Mouse (Mus musculus): ENCODE data around the gene Cep72. TPM values are rescaled to one million over a fixed set of nuclear protein-coding genes. Genes with fewer than 3 reads are reported as not detected.
"Not testable (repeated sequence)": the region's sequence is repeated elsewhere in the genome, so short reads cannot be mapped to it uniquely, and the experiment has no call there.

Gene Cep72
- polyA plus RNA-seq, 1 experiment from 2014 or later, result 12.7 TPM

- 78% methylated on average over 8 of the region's 8 CpGs for WGBS
- H3K27me3 ChIP-seq (replicated peaks; ENCODE audit: control insufficient read depth, insufficient read depth, low read length); ATAC-seq; H3K4me2 ChIP-seq (ENCODE audit: low read depth, low read length); H3K9ac ChIP-seq (ENCODE audit: low read depth, low read length); H3K9me3 ChIP-seq (ENCODE audit: control insufficient read depth, low read length); H3K27ac ChIP-seq (ENCODE audit: low read length); H3K4me3 ChIP-seq (ENCODE audit: low read length); H3K36me3 ChIP-seq (ENCODE audit: control insufficient read depth, insufficient read depth, low read length); H3K4me1 ChIP-seq (ENCODE audit: control insufficient read depth, insufficient read depth, low read length): not testable (repeated sequence)
Observed at GRCm38 (mm10) chr13:74019006-74019405, 43.1 kb downstream of the Cep72 start.

DNA sequence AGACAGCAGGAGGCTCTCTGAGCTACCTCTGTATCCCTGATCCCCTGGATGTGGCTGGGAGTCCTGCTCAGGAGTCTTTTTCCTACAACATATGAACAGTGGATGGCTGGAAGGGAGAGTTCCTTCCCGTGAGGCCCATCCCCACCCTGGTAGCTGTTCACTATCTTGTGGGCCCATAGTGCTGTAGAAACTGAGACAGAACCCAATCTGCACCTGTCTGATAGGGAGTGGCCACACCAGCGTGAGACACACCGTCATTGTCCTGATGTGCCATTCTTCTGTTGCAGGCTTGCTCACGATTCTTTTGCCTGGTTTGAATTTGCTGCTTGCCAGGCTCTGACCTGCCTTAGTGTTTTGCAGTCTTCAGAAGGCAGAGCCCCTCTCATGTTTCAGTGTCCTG is 44.7 kb downstream of the Cep72 start:
- WGBS, result 70% methylated on average over 4 of the region's 4 CpGs

GRCm38 (mm10) chr13:74015908-74016307 is 46.2 kb downstream of the Cep72 start:
- Histone ChIP-seq H3K27me3 (replicated peaks; ENCODE audit: control insufficient read depth, insufficient read depth, low read length) (peaks cover 8% of the 10 kb centered on the region), H3K9ac (ENCODE audit: low read depth, low read length) (no peak overlapping the region), H3K4me1 (ENCODE audit: control insufficient read depth, insufficient read depth, low read length) (no peaks in the 10 kb centered on the region), H3K9me3 (ENCODE audit: control insufficient read depth, low read length) (no peaks in the 10 kb centered on the region), H3K4me2 (ENCODE audit: low read depth, low read length) (no peak overlapping the region), H3K36me3 (ENCODE audit: control insufficient read depth, insufficient read depth, low read length) (no peaks in the 10 kb centered on the region), H3K4me3 (ENCODE audit: low read length) (no peak overlapping the region), H3K27ac (ENCODE audit: low read length) (no peak overlapping the region)
- no peak for ATAC-seq
- WGBS, result 80% methylated on average over 4 of the region's 4 CpGs

More for the DNA sequence above, 44.7 kb downstream of the Cep72 start:
- Histone ChIP-seq H3K27ac (ENCODE audit: low read length) (no peak overlapping the region), H3K4me2 (ENCODE audit: low read depth, low read length) (no peak overlapping the region), H3K27me3 (replicated peaks; ENCODE audit: control insufficient read depth, insufficient read depth, low read length) (no peaks in the 10 kb centered on the region), H3K4me1 (ENCODE audit: control insufficient read depth, insufficient read depth, low read length) (no peaks in the 10 kb centered on the region), H3K36me3 (ENCODE audit: control insufficient read depth, insufficient read depth, low read length) (no peaks in the 10 kb centered on the region), H3K9me3 (ENCODE audit: control insufficient read depth, low read length) (no peaks in the 10 kb centered on the region), H3K4me3 (ENCODE audit: low read length) (no peak overlapping the region), H3K9ac (ENCODE audit: low read depth, low read length) (no peak overlapping the region)
- ATAC-seq, result no peak

- Histone ChIP-seq H3K27me3 (replicated peaks; ENCODE audit: control insufficient read depth, insufficient read depth, low read length) (peaks cover 16% of the 10 kb centered on the region), H3K4me1 (ENCODE audit: control insufficient read depth, insufficient read depth, low read length) (peaks cover 9% of the 10 kb centered on the region), H3K36me3 (ENCODE audit: control insufficient read depth, insufficient read depth, low read length) (no peaks in the 10 kb centered on the region), H3K27ac (ENCODE audit: low read length) (no peak overlapping the region), H3K9me3 (ENCODE audit: control insufficient read depth, low read length) (no peaks in the 10 kb centered on the region), H3K4me3 (ENCODE audit: low read length) (peak overlapping the region; percentile 61), H3K4me2 (ENCODE audit: low read depth, low read length) (peak overlapping the region; percentile 100), H3K9ac (ENCODE audit: low read depth, low read length) (peak overlapping the region; percentile 72; the same call in 1 of the 2 replicates)
- ATAC-seq, result no peak
- WGBS, result 13% methylated on average over 3 of the region's 3 CpGs
Observed at GRCm38 (mm10) chr13:74010678-74011077, 51.4 kb downstream of the Cep72 start.

DNA sequence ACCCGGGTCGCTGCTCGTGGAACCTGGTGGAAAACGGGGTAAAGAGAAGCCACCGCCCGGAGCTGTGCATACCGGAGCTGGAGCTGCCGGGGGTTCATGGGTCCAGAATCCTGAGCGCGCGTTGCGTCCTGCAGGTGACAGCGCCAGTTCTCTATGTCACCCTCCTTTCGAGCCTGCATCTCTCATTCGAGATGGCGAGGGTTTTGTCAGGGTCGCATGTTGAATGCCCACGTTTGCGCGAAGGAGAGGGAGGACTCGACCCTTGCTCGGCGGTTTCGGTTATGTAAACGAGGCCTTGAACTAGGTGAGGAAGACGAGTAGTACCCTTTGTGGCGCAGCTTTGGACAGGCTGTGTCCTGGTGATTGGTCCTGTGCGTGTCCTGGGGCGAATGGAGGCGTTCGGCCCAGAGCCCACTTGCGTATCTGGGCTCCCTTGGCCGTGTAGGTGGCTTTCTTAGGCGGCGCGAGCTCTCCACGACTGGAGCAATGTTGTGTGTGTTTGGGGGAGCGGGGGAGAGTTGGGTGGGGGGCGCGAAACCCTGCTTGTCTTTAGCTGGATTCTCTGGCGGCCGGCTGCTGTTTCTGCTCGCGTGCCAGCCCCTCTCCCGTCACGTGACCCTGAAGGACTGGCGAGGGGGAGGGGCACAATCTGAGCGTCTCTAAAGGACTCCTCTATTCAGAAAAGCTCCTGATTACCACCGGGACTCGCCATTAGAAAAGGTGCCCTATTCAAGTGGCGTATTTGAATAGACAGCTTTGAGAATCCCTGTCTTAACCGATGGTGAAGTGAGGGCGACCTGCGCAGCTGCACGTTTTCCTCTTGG is 52.1 kb downstream of the Cep72 start:
- H3K27ac ChIP-seq (ENCODE audit: low read length), result no peak overlapping the region; the same call in 1 of the 2 replicates
- peaks cover 9% of the 10 kb centered on the region for H3K4me1 ChIP-seq (ENCODE audit: control insufficient read depth, insufficient read depth, low read length)
- peak overlapping the region; percentile 100 for H3K4me2 ChIP-seq (ENCODE audit: low read depth, low read length)
- ATAC-seq, result peak; percentile 29
- H3K9ac ChIP-seq (ENCODE audit: low read depth, low read length), result peak overlapping the region; percentile 72
- H3K36me3 ChIP-seq (ENCODE audit: control insufficient read depth, insufficient read depth, low read length), result no peaks in the 10 kb centered on the region
- H3K27me3 ChIP-seq (replicated peaks; ENCODE audit: control insufficient read depth, insufficient read depth, low read length), result peaks cover 16% of the 10 kb centered on the region
- peak overlapping the region; percentile 61 for H3K4me3 ChIP-seq (ENCODE audit: low read length)
- under 1% methylated on average over 55 of the region's 55 CpGs for WGBS
- no peaks in the 10 kb centered on the region for H3K9me3 ChIP-seq (ENCODE audit: control insufficient read depth, low read length)

DNA sequence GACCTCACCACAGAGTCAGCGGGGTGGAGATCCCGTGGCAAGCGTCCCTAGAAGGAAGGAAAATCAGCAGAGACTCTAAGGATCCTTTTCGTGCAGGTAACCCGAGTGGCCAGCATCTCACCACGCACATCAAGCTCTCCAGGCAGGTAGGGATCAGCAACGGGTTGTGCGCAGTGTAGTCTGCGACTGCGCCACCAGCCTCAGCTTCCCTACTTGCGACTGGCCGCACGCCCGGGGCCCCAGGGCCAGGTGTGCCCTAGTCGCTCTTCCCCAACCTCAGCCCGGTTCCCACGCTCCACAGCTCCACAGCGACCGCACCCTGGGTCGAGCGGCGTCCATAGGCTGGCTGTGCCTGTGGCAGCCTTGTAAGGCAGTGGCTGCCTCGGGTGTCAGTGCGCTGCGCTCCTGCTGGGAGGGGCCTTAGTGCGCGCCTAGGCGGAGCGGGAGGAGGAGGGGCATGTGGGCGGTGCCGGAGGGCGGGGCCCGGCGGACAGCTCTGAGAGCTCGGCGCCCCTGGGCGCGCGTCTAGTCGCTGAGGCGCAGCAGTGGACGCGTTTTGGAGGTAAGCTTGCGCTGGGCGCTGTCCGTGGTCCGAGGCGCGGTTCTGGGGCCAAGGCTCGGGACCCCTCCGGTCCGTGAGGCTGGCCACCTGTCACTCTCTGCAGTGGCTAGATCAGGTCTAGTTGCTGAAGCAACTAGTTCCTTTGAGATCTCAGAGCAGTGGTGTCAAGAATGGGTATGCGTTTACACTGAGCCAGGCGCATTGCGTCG is 53.0 kb downstream of the Cep72 start, which contains the start of gene Tppp:
TSS of gene Tppp (plus strand) at position 460 of the 771 bp plus-strand sequence.
- WGBS, result under 1% methylated on average over 55 of the region's 56 CpGs
- Histone ChIP-seq H3K4me3 (ENCODE audit: low read length) (peak within 1 kb of the TSS; percentile 61), H3K9ac (ENCODE audit: low read depth, low read length) (peak within 1 kb of the TSS; percentile 72), H3K27me3 (replicated peaks; ENCODE audit: control insufficient read depth, insufficient read depth, low read length) (peaks cover 16% of the 10 kb centered on the region), H3K36me3 (ENCODE audit: control insufficient read depth, insufficient read depth, low read length) (no peaks in the 10 kb centered on the region), H3K4me2 (ENCODE audit: low read depth, low read length) (peak within 1 kb of the TSS; percentile 100), H3K4me1 (ENCODE audit: control insufficient read depth, insufficient read depth, low read length) (peaks cover 9% of the 10 kb centered on the region), H3K9me3 (ENCODE audit: control insufficient read depth, low read length) (no peaks in the 10 kb centered on the region), H3K27ac (ENCODE audit: low read length) (no peak within 1 kb of the TSS; the same call in 1 of the 2 replicates)
- peak; percentile 99 for ATAC-seq

DNA sequence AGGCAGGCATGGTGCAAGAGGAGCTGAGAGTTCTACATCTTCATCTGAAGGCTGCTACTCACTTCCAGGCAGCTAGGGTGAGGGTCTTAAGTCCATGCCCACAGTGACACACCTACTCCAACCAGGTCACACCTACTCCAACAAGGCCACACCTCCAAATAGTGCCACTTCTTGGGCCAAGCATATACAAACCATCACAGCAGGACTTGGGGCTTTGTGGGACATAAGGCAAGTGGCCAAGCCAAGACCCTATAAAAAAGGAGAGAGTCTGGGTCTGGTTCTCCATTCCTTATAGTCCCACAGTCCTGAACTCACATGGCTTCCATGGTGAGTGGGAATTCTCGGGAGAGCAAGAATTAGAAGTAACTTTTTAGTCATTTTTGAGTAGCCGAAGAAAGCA is 53.9 kb downstream of the Cep72 start:
- not testable (repeated sequence) for ATAC-seq

DNA sequence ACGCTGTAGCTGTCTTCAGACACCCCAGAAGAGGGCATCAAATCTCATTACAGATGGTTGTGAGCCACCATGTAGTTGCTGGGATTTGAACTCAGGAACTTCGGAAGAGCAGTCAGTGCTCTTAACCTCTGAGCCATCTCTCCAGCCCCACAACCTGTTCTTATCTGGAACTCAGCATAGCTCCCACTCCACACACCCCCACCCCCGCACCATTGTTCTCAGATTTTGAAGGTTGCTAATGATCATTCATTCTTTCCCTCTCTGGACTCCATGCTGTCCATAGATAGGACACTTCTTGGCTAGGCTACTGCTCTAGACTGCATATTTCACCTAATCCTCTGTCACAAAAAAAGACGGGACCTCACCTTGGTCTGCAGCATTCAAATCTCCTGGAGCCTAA is 55.2 kb downstream of the Cep72 start:
- not testable (repeated sequence) for H3K4me3 ChIP-seq (ENCODE audit: low read length); H3K9me3 ChIP-seq (ENCODE audit: control insufficient read depth, low read length); H3K36me3 ChIP-seq (ENCODE audit: control insufficient read depth, insufficient read depth, low read length); H3K27ac ChIP-seq (ENCODE audit: low read length); H3K4me2 ChIP-seq (ENCODE audit: low read depth, low read length); H3K9ac ChIP-seq (ENCODE audit: low read depth, low read length); ATAC-seq; H3K4me1 ChIP-seq (ENCODE audit: control insufficient read depth, insufficient read depth, low read length)
- H3K27me3 ChIP-seq (replicated peaks; ENCODE audit: control insufficient read depth, insufficient read depth, low read length), result peaks cover 16% of the 10 kb centered on the region
- 83% methylated on average over 4 of the region's 4 CpGs for WGBS

More for the DNA sequence above, 53.9 kb downstream of the Cep72 start:
- not testable (repeated sequence) for H3K4me2 ChIP-seq (ENCODE audit: low read depth, low read length); H3K4me3 ChIP-seq (ENCODE audit: low read length); H3K27ac ChIP-seq (ENCODE audit: low read length); H3K4me1 ChIP-seq (ENCODE audit: control insufficient read depth, insufficient read depth, low read length); H3K36me3 ChIP-seq (ENCODE audit: control insufficient read depth, insufficient read depth, low read length); H3K9me3 ChIP-seq (ENCODE audit: control insufficient read depth, low read length); H3K9ac ChIP-seq (ENCODE audit: low read depth, low read length)
- peaks cover 16% of the 10 kb centered on the region for H3K27me3 ChIP-seq (replicated peaks; ENCODE audit: control insufficient read depth, insufficient read depth, low read length)
- 85% methylated on average over 2 of the region's 2 CpGs for WGBS

- no peak for ATAC-seq
- WGBS, result 57% methylated on average over 4 of the region's 4 CpGs
Observed at GRCm38 (mm10) chr13:74001492-74001891, 60.6 kb downstream of the Cep72 start.

More at GRCm38 (mm10) chr13:74001492-74001891, 60.6 kb downstream of the Cep72 start:
- no peaks in the 10 kb centered on the region for H3K36me3 ChIP-seq (ENCODE audit: control insufficient read depth, insufficient read depth, low read length)
- no peaks in the 10 kb centered on the region for H3K9me3 ChIP-seq (ENCODE audit: control insufficient read depth, low read length)
- H3K4me1 ChIP-seq (ENCODE audit: control insufficient read depth, insufficient read depth, low read length), result no peaks in the 10 kb centered on the region
- no peak overlapping the region for H3K4me3 ChIP-seq (ENCODE audit: low read length)
- H3K9ac ChIP-seq (ENCODE audit: low read depth, low read length), result no peak overlapping the region
- no peak overlapping the region for H3K4me2 ChIP-seq (ENCODE audit: low read depth, low read length)
- no peak overlapping the region for H3K27ac ChIP-seq (ENCODE audit: low read length)
- H3K27me3 ChIP-seq (replicated peaks; ENCODE audit: control insufficient read depth, insufficient read depth, low read length), result no peaks in the 10 kb centered on the region; the same call in 1 of the 2 replicates

All from intestine, embryonic 16.5 days (tissue).